35 mouse cellular contexts compared by ENCODE assay signal in genomic region chr6:28032006-28032405, GRCm38 (mm10).
"Had no signal": no experiment of that assay in that cellular context is flagged by ENCODE, and none has a peak within 500 bp of the region (broad histone marks: within the 10 kb centered on the region; RNA-seq: fewer than 3 reads in every experiment).

No protein-coding gene starts in this region.

- H3K36me3 ChIP-seq: heart, embryonic 10.5 days; heart, embryonic 12.5 days; heart, embryonic 13.5 days; heart, embryonic 15.5 days; hindbrain, embryonic 10.5 days; hindbrain, embryonic 12.5 days; hindbrain, embryonic 13.5 days; hindbrain, embryonic 15.5 days; intestine, embryonic 15.5 days; kidney, embryonic 15.5 days had no signal

- H3K4me2 ChIP-seq: heart, embryonic 11.5 days; heart, embryonic 12.5 days; heart, embryonic 13.5 days; heart, embryonic 15.5 days; hindbrain, embryonic 12.5 days; hindbrain, embryonic 13.5 days; hindbrain, embryonic 14.5 days; hindbrain, embryonic 15.5 days; intestine, embryonic 15.5 days; kidney, embryonic 15.5 days had no signal

- H3K9ac ChIP-seq: heart, embryonic 12.5 days; heart, embryonic 13.5 days; heart, embryonic 15.5 days; hindbrain, embryonic 12.5 days; hindbrain, embryonic 13.5 days; hindbrain, embryonic 14.5 days; hindbrain, embryonic 15.5 days; intestine, embryonic 15.5 days; kidney, embryonic 15.5 days had no signal

- ATAC-seq: hindbrain, embryonic 16.5 days; hindbrain, postnatal 0 days; inflammation-experienced regulatory T-cells, adult 6 months; intestine, embryonic 15.5 days; intestine, embryonic 16.5 days; intestine, postnatal 0 days had no signal

- DNase-seq: heart, postnatal 10 days; heart, postnatal 14 days; heart, postnatal 36 days; heart, postnatal 4 days; kidney, adult 11 months; kidney, adult 18-20 months; kidney, adult 2 months; kidney, adult 8-10 months; kidney, adult 9 months; kidney, postnatal 10 days; kidney, postnatal 14 days; kidney, postnatal 25 days; kidney, postnatal 36 days; kidney, postnatal 4 days; layer of hippocampus, adult 9-11 months; layer of hippocampus, postnatal 36 days had no signal

- H3K9me3 ChIP-seq: heart, embryonic 10.5 days; heart, embryonic 12.5 days; heart, embryonic 13.5 days; heart, embryonic 15.5 days; hindbrain, embryonic 10.5 days; hindbrain, embryonic 12.5 days; hindbrain, embryonic 13.5 days; hindbrain, embryonic 15.5 days; intestine, embryonic 15.5 days; kidney, embryonic 15.5 days had no signal

- H3K4me1 ChIP-seq: heart, embryonic 10.5 days; heart, embryonic 12.5 days; heart, embryonic 13.5 days; heart, embryonic 15.5 days; hindbrain, embryonic 10.5 days; hindbrain, embryonic 12.5 days; hindbrain, embryonic 13.5 days; hindbrain, embryonic 15.5 days; intestine, embryonic 15.5 days; kidney, embryonic 15.5 days had no signal

- H3K27me3 ChIP-seq: heart, embryonic 12.5 days; heart, embryonic 13.5 days; heart, embryonic 15.5 days; hindbrain, embryonic 12.5 days; hindbrain, embryonic 13.5 days; hindbrain, embryonic 15.5 days; intestine, embryonic 15.5 days; kidney, embryonic 15.5 days had no signal

- H3K27ac ChIP-seq: heart, embryonic 10.5 days; heart, embryonic 13.5 days; heart, embryonic 15.5 days; hindbrain, embryonic 10.5 days; hindbrain, embryonic 12.5 days; hindbrain, embryonic 13.5 days; hindbrain, embryonic 14.5 days; hindbrain, embryonic 15.5 days; hindbrain, postnatal 0 days; intestine, embryonic 15.5 days; kidney, embryonic 15.5 days; kidney, postnatal 0 days; layer of hippocampus, adult 2 months had no signal

- H3K4me3 ChIP-seq: heart, embryonic 10.5 days; heart, embryonic 12.5 days; heart, embryonic 13.5 days; heart, embryonic 15.5 days; hindbrain, embryonic 10.5 days; hindbrain, embryonic 12.5 days; hindbrain, embryonic 13.5 days; hindbrain, embryonic 15.5 days; intestine, embryonic 15.5 days; kidney, embryonic 15.5 days; layer of hippocampus, adult 2 months had no signal
